Mouse (Mus musculus) MEL (cell line): Measurements from ENCODE around the gene H13.

Source experiments
- CHD1 ChIP-seq: IDR thresholded peaks from 2 replicates; pipeline ENCODE4 v1.6.1; 2012; ENCODE audit warnings: low read depth, mild to moderate bottlenecking, inconsistent platforms, low read length, improper control_type of control experiment
- CTCF ChIP-seq, 3 experiments: IDR thresholded peaks in 2 of 3; conservative IDR thresholded peaks in 1 of 3; 2 replicates each; pipeline ENCODE4 v1.5.1; 2011 to 2012; ENCODE audit warnings: low read length in 3 of 3, low read depth in 2 of 3, mild to moderate bottlenecking in 2 of 3, improper control_type of control experiment in 1 of 3, inconsistent platforms in 1 of 3, mixed read lengths in 1 of 3, moderate library complexity in 1 of 3; ENCODE audit not compliant: control insufficient read depth in 1 of 3, insufficient read depth in 1 of 3, poor library complexity in 1 of 3, severe bottlenecking in 1 of 3
- E2F4 ChIP-seq: IDR thresholded peaks from 2 replicates; pipeline ENCODE4 v1.6.1; 2011; ENCODE audit warnings: low read depth, low read length, improper control_type of control experiment, borderline replicate concordance
- GATA1 ChIP-seq: IDR thresholded peaks from 2 replicates; pipeline ENCODE4 v1.6.1; 2011; ENCODE audit warnings: low read depth, low read length, improper control_type of control experiment
- MAX ChIP-seq: IDR thresholded peaks from 2 replicates; pipeline ENCODE4 v1.6.1; 2011; ENCODE audit warnings: low read length, improper control_type of control experiment
- MYC ChIP-seq: IDR thresholded peaks from 2 replicates; pipeline ENCODE4 v1.6.1; 2011; ENCODE audit warnings: low read depth, mild to moderate bottlenecking, low read length, improper control_type of control experiment, moderate library complexity
- NELFE ChIP-seq: IDR thresholded peaks from 2 replicates; pipeline ENCODE4 v1.6.1; 2011; ENCODE audit warnings: low read depth, low read length, improper control_type of control experiment
- POLR2A ChIP-seq, 2 experiments: IDR thresholded peaks; 2 replicates each; pipeline ENCODE4 v1.6.1; 2011 to 2012; ENCODE audit warnings: low read length in 2 of 2, mild to moderate bottlenecking in 2 of 2, control low read depth in 1 of 2, improper control_type of control experiment in 1 of 2, low read depth in 1 of 2, moderate library complexity in 1 of 2; ENCODE audit not compliant: control insufficient read depth in 1 of 2, insufficient read depth in 1 of 2, poor library complexity in 1 of 2

DNA sequence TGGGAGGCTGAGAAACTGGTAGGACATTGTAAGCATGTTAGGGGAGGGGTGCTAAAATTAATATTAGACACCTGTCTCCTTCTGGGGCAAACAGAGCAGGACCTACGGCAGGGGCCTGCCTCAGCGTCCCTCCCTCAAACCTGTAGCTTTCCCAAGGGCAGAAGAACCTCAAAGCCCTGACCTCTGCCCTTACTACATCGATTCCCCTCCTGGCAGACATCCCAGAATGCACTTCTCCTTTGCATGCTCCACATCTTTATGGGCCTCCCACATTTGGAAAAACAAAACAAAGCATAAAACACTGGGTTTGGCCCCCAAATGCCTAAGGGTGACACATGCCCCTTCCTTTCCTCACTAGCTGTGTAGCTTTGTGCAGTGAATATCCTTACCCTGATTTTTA, 40.0 kb upstream of the H13 start:
- TF ChIP-seq GATA1 (no peak), CTCF (IDR thresholded peaks at IDR 0.05 in 2 of 3, conservative IDR thresholded peaks at IDR 0.05 in 1 of 3; ENCODE audit: control insufficient read depth in 1 of 3, insufficient read depth in 1 of 3, low read depth in 2 of 3, low read length in 3 of 3, poor library complexity in 1 of 3, severe bottlenecking in 1 of 3) (no peak), E2F4 (no peak), MAX (no peak), POLR2A (IDR thresholded peaks at IDR 0.05; ENCODE audit: control insufficient read depth in 1 of 2, insufficient read depth in 1 of 2, low read depth in 1 of 2, low read length in 2 of 2, poor library complexity in 1 of 2) (no peak), NELFE (no peak), MYC (no peak), CHD1 (no peak)
